Mouse (Mus musculus) brain, embryonic 14.5 days (tissue): ENCODE measurements around the gene Gm13023.
"Not testable (repeated sequence)": the region's sequence is repeated elsewhere in the genome, so short reads cannot be mapped to it uniquely, and the experiment has no call there.

Source experiments
- CTCF ChIP-seq: fragments of 200-500 bp; IDR thresholded peaks from 2 replicates; pipeline ENCODE4 v1.5.1; 2012; ENCODE audit warnings: inconsistent platforms, mild to moderate bottlenecking, moderate library complexity, borderline replicate concordance; ENCODE audit not compliant: insufficient read depth, insufficient read length; ENCODE audit errors: extremely low read depth
- POLR2A ChIP-seq: fragments of 200-500 bp; IDR thresholded peaks from 2 replicates; pipeline ENCODE4 v1.6.1; 2012; ENCODE audit warnings: mild to moderate bottlenecking, inconsistent platforms, borderline replicate concordance; ENCODE audit not compliant: poor library complexity, insufficient read depth, insufficient read length, severe bottlenecking; ENCODE audit errors: extremely low read depth

DNA sequence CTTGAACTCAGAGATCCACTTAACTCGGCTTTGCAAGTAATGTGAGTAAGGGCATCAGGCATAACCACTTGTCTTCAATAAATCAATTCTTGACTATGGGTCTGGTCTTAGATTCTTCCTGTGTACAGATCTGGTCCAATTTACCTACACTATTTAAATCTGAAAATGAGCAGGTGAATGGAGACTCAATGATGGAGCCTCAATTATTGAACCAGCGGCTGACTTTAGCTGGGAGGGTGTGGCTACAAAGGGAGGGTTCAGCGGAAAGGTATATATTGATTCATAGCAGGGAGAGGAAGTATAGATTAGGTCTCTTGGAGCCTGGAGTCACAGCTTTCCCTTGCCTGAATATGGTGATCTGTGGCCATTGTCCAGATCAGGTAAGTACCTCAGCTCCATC, at the start of gene Gm13023:
- not testable (repeated sequence) for TF ChIP-seq CTCF, POLR2A
